Mouse (Mus musculus) heart, embryonic 10.5 days (tissue): ENCODE data around the gene Vash2. TPM values are rescaled to one million over a fixed set of nuclear protein-coding genes. Genes with fewer than 3 reads are reported as not detected.
"Not testable (repeated sequence)": the region's sequence is repeated elsewhere in the genome, so short reads cannot be mapped to it uniquely, and the experiment has no call there.

Experiments
- DNase-seq: peaks from one replicate; pipeline ENCODE4 v3.0.0-alpha.2; 2017; ENCODE audit warnings: low spot score
- H3K27ac ChIP-seq: fragments of 300-500 bp; sonication (generic); 2 replicates; pipeline ENCODE4 v1.5.1; 2016; ENCODE audit warnings: mild to moderate bottlenecking
- H3K27me3 ChIP-seq: fragments of 300-500 bp; sonication (generic); 2 replicates; pipeline ENCODE4 v1.6.1; 2016; ENCODE audit warnings: mild to moderate bottlenecking; ENCODE audit not compliant: poor library complexity, insufficient read depth, severe bottlenecking
- H3K36me3 ChIP-seq: fragments of 300-500 bp; sonication (generic); 2 replicates; pipeline ENCODE4 v1.6.1; 2016; ENCODE audit warnings: mild to moderate bottlenecking, moderate library complexity
- H3K4me1 ChIP-seq: fragments of 300-500 bp; sonication (generic); 2 replicates; pipeline ENCODE4 v1.6.1; 2016; ENCODE audit warnings: mild to moderate bottlenecking
- H3K4me3 ChIP-seq: fragments of 300-500 bp; sonication (generic); 2 replicates; pipeline ENCODE4 v1.5.1; 2016; ENCODE audit warnings: mild to moderate bottlenecking, moderate library complexity
- H3K9me3 ChIP-seq: fragments of 300-500 bp; sonication (generic); 2 replicates; pipeline ENCODE4 v1.6.1; 2016; ENCODE audit warnings: mild to moderate bottlenecking, moderate library complexity
- WGBS: fragments of 180-500 bp; shearing (Covaris S2); methylation state at CpG from one replicate; pipeline ENCODE4 v1.1.7; 2016; 5-methylcytosine and 5-hydroxymethylcytosine counted together
- polyA plus RNA-seq: library from polyadenylated mRNA; unstranded; fragments of >200 nt; fragmentation: Nextera tagmentation; extraction: Ambion mirVana; gene quantifications from 2 replicates; pipeline ENCODE4 v1.2.1, GENCODE M21; 2016

Vash2 gene
- polyA plus RNA-seq, 1 experiment from 2014 or later, result 56.7 TPM

DNA sequence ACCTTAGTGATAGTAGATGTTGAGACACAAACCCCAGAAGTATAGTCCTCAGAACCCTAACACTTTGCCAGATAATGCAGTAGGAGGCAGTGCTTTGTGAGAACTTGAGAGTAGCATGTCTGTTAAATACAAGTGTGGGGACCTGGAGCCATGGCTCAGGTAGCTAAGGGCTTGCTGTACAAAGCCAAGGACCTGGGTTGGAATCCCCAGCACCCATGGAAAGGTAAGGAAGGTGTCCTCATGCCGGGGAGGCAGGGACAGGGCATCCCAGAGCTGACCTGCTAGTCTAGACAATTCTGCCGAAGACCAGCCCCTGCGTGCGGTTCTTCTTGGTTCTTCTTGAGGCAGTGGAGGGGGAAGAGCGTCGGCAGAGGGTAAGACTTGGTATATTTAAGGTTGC, 48.9 kb downstream of the Vash2 start:
- Histone ChIP-seq H3K9me3 (no peaks in the 10 kb centered on the region), H3K27ac (no peak overlapping the region), H3K27me3 (no peaks in the 10 kb centered on the region), H3K36me3 (peaks cover 22% of the 10 kb centered on the region), H3K4me1 (peaks cover 11% of the 10 kb centered on the region; the same call in 1 of the 2 replicates), H3K4me3 (no peak overlapping the region)
- 80% methylated on average over 6 of the region's 6 CpGs for whole genome bisulfite sequencing
- DNase-seq, result no peak

DNA sequence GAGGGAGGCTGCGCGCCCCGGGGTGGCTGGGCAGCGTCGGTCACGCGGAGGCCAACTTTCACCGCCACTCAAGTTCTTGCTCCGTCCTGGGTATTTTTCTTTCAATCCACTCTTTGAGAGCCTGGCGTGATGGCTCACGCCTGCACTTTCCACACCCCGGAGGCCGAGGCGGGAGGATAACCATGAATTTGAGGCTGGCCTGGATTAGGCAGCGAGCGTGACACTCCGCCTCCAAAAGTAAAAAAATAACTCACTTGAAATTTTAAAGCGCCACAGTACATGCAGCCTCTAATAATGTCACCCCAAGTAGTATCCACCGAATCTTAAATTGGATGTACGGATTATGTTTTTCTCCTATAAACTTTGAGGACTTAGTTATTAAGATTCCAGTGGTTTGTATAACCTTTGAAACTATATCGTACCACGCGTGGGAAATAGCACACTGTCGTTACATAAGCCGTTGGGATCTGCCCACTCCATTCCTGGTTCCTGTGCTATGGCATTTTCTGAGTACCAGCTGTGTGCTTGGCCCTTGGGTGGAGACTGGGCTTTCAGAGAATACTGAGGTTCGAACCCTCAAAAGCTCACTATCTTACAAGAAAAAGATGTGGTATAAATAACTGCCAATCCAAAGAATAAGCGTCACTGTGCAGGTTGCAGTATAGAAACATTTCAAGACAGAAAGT, 49.9 kb downstream of the Vash2 start:
- WGBS, result 9% methylated on average over 27 of the region's 27 CpGs

DNA sequence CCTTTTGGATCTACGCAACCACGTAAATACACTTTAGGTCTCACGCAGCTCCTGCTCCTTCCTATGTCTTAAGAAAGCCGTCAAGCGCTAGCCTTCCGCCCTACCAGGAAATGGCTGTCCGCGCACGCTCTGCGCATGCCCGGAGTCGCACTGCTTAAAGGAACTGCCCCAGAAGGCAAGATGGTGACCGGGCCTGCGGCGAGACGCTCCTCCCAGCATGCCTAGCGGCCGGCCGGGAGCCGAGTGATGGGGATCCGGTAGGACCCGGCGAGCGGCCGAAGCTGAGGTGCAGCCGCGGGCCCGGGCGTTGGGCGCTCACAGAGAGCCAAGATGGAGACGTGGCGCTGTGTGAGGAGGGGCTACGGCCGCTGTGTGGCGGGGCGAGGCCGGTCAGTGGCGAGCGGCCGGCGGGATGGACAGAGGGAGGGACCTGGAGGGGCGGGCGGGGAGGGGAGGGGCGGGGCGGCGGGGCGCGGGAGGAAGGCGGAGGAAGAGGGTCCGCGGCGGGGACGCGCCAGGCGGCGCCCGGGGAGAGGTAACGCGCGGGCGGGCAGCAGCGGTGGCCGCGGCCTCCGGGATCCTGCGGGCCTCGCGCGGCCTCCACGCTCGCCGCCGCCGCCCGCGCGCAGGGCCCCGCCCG, 50.6 kb downstream of the Vash2 start:
- Histone ChIP-seq H3K4me3 (peak overlapping the region; percentile 76), H3K36me3 (peaks cover 7% of the 10 kb centered on the region), H3K27ac (peak overlapping the region; percentile 98), H3K4me1 (peaks cover 11% of the 10 kb centered on the region; the same call in 1 of the 2 replicates), H3K27me3 (no peaks in the 10 kb centered on the region), H3K9me3 (no peaks in the 10 kb centered on the region)
- WGBS, result 0% methylated on average over 68 of the region's 79 CpGs
- peak; percentile 98 for DNase-seq

More for the DNA sequence above, 49.9 kb downstream of the Vash2 start:
- DNase-seq, result no peak
- H3K36me3 ChIP-seq, result peaks cover 13% of the 10 kb centered on the region
- peaks cover 11% of the 10 kb centered on the region; the same call in 1 of the 2 replicates for H3K4me1 ChIP-seq
- no peaks in the 10 kb centered on the region for H3K9me3 ChIP-seq
- no peaks in the 10 kb centered on the region for H3K27me3 ChIP-seq
- H3K27ac ChIP-seq, result peak overlapping the region; percentile 98
- peak overlapping the region; percentile 76 for H3K4me3 ChIP-seq

DNA sequence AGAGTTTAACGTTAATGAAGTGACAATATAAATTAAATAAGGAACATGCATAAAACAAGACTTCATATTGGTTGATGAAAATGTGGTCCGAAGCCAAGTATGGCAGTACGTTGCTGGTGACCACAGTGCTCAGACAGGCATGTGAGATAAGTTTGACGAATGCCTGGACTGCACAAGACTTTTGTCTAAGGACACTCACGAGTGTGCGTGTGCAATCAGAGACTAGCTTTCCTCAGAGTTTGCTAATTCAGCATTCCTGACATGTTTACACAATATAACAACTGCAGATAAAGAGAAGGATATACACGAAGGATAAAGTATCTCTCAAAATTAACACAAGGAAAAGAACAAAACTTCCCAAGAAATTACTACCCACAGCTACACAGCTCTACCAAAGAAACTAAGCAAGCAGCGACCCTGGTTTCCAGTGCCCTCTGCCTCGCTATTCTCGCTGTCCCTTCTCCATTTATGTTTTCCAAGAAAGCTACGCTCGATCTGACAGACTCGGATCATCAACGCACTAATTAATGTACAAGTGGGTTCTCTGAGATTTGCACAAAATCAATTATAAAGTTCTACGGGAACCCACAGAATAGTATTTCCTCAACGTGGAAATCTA, 51.2 kb downstream of the Vash2 start:
- 11% methylated on average over 16 of the region's 16 CpGs for WGBS
- Histone ChIP-seq H3K9me3 (no peaks in the 10 kb centered on the region), H3K4me1 (peaks cover 11% of the 10 kb centered on the region; the same call in 1 of the 2 replicates), H3K27me3 (no peaks in the 10 kb centered on the region), H3K36me3 (peaks cover 3% of the 10 kb centered on the region), H3K27ac (peak overlapping the region; percentile 98), H3K4me3 (peak overlapping the region; percentile 76)
- DNase-seq, result no peak

DNA sequence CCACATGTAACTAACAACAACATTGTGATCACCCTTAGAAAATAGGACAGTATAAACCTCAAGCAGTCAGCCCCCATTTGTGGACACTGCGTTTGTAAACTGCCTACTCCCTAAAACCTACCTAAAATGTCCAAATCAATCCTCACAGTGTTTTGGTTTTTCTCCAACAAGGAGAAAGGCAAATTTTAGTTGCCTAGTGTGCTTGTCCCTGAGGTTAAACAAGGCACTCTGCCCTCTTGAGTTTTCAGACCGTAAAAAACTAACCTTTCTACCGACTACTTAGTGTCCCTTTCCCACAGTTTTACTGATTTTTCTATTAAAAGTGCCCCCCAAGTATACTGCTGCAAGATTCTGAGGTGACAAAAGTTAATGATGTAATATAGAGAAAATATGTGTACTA, 51.8 kb downstream of the Vash2 start:
- DNase-seq, result no peak
- H3K9me3 ChIP-seq, result no peaks in the 10 kb centered on the region
- H3K4me3 ChIP-seq, result peak overlapping the region; percentile 76; the same call in 1 of the 2 replicates
- H3K36me3 ChIP-seq, result no peaks in the 10 kb centered on the region
- H3K27ac ChIP-seq, result no peak overlapping the region
- no peaks in the 10 kb centered on the region for H3K27me3 ChIP-seq
- 92% methylated on average over 3 of the region's 3 CpGs for WGBS
- peaks cover 11% of the 10 kb centered on the region; the same call in 1 of the 2 replicates for H3K4me1 ChIP-seq

DNA sequence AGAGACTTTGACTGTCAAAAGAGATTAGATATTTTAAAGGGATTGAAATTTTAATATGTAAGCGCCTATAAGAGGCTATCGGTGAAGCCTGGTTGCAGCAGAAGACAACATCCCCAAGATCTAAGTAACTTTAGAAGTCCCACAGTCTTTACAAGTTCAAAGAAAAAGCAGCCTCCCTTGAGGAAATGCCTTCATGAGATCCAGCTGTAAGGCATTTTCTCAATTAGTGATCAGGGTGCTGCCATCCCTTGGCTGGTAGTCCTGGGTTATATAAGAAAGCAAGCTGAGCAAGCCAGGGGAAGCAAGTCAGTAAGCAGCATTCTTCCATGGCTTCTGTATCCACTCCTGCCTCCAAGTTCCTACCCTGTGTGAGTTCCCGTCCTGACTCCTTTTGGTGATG, 54.3 kb downstream of the Vash2 start, which contains the start of gene Angel2:
Angel2 (plus strand) TSS at position 301 of the 400 bp plus-strand sequence.
- H3K36me3 ChIP-seq, H3K27me3 ChIP-seq, H3K27ac ChIP-seq, H3K9me3 ChIP-seq, DNase-seq, H3K4me3 ChIP-seq: not testable (repeated sequence)
- H3K4me1 ChIP-seq, result peaks cover 11% of the 10 kb centered on the region; the same call in 1 of the 2 replicates
- 78% methylated on average over 3 of the region's 3 CpGs for WGBS

DNA sequence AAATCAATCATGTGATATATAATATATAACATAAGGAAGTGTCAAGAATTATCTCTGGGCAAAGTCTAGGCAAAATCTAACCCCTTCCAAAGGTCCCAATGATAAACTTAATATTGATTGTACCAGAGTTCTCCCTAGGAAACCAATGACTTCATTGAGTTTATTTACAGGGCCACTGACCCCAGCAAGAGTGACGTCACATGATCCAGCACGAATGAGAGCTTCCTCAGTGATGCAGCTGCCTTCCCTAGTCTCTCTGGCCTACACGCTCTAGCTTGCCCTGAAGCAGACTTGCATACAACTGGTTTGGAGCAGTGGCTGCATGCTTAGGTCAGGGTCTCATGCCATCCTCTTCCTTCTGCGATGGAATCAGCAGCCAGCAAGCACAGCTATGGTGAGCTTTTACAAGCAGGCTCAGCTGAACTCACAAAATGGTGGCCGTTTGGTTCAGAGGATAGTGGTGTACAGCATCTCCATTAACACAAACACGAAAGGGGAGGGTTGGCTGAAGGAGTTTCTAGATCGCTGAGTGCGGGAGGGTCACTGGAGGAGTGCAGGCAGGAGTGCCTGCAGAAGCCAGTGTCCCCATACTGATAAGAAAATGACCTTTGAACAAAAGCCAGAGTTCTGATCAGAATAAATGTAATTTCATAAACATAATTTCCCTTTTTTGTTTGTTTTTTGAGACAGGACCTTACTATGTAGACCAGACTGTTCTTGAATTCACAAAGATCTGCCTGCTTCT, 59.2 kb downstream of the Vash2 start:
- Histone ChIP-seq H3K36me3 (no peaks in the 10 kb centered on the region), H3K4me1 (0 out of 2 replicates have a peak, but pooled peaks cover 5% of the 10 kb centered on the region), H3K4me3 (no peak overlapping the region), H3K9me3 (no peaks in the 10 kb centered on the region), H3K27me3 (no peaks in the 10 kb centered on the region), H3K27ac (no peak overlapping the region)
- DNase-seq, result no peak
- 73% methylated on average over 8 of the region's 8 CpGs for WGBS

DNA sequence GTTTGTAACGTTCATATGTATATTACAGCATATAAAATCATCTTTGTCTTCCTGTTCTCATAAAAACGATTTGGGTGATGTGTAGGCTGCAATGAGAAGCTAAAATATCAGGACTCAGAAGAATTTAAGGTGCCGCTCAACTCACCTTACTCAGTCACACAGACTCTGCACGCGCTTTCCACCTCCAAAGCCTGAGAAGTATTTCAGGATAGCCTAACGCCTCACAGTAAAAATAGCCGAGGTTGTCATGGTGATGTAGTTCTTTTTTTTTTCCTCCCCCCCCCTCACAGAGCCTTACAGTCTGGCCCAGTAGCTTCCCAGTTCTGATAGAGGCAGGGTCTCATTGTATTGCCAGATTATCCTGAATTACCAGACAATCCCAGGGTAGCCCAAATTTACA, 60.2 kb downstream of the Vash2 start:
- Histone ChIP-seq H3K9me3 (no peaks in the 10 kb centered on the region), H3K4me3 (no peak overlapping the region), H3K4me1 (0 out of 2 replicates have a peak, but pooled peaks cover 5% of the 10 kb centered on the region), H3K36me3 (no peaks in the 10 kb centered on the region), H3K27me3 (no peaks in the 10 kb centered on the region), H3K27ac (no peak overlapping the region)
- 52% methylated on average over 7 of the region's 7 CpGs for WGBS
- DNase-seq, result no peak

DNA sequence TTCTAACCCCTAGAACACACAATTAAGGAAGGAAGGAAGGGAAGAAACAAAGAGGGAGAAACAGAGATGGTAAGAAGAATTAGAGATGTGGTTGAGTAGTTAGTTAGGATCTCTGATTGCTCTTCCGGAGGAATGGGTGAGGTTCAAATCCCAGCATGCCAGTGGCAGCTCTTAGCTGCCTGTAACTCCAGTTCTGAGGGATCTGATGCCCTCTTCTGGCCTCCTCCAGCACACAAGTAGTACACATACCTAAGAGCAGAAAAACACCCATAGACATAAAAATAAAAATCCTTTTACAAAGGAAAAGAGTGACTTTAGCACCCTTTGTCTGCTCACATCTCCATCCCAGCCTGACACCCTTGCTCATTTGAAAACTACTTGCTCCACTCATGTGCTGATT, 66.5 kb downstream of the Vash2 start:
- Histone ChIP-seq H3K4me1 (peaks cover 12% of the 10 kb centered on the region; the same call in 1 of the 2 replicates), H3K27ac (no peak overlapping the region), H3K36me3 (no peaks in the 10 kb centered on the region), H3K27me3 (no peaks in the 10 kb centered on the region), H3K4me3 (peak overlapping the region; percentile 78), H3K9me3 (no peaks in the 10 kb centered on the region)
- 40% methylated on average over 1 of the region's 1 CpGs for WGBS
- no peak for DNase-seq

DNA sequence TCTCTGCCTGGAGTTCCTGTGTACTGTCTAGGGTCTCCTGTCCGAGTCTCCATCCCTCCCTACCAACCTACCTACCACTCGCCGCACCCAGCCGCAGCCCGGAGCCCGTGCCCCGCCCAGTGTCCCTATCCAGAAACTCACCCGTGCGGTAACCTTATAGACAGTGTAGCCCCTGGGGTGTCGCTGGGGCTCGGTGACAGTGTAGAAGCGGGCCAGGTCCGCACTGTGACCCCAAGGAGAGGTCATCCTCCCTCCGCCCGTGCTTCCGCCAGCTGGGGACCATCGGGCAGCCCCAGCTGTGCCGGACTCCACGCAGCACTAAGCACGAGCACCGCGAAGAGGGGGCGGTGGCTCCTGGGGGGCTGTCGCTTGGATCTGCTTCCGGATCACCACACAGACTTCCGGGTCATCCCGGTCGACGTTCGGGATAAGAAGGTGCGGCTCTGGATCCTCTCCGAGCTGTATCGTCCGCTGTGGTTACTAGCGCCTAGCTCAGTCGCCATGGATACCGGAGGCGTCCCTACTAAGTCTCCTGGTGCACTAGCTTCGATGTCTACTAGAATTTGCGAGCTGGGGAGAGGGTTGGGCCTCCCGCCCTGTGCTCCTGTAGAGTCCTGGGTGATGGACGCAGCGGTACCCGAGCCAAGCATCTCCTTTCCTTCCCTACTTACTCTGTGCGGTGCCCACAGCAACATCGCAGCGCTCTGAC, 67.5 kb downstream of the Vash2 start, which contains the start of gene Rps6kc1:
Rps6kc1 (minus strand) TSS at position 356 of the 709 bp plus-strand sequence.
- H3K36me3 ChIP-seq, result no peaks in the 10 kb centered on the region
- peak within 1 kb of the TSS; percentile 78 for H3K4me3 ChIP-seq
- WGBS, result under 1% methylated on average over 47 of the region's 47 CpGs
- no peaks in the 10 kb centered on the region for H3K9me3 ChIP-seq
- peak; percentile 93 for DNase-seq
- H3K4me1 ChIP-seq, result peaks cover 12% of the 10 kb centered on the region; the same call in 1 of the 2 replicates
- H3K27ac ChIP-seq, result peak within 1 kb of the TSS; percentile 90
- H3K27me3 ChIP-seq, result no peaks in the 10 kb centered on the region

DNA sequence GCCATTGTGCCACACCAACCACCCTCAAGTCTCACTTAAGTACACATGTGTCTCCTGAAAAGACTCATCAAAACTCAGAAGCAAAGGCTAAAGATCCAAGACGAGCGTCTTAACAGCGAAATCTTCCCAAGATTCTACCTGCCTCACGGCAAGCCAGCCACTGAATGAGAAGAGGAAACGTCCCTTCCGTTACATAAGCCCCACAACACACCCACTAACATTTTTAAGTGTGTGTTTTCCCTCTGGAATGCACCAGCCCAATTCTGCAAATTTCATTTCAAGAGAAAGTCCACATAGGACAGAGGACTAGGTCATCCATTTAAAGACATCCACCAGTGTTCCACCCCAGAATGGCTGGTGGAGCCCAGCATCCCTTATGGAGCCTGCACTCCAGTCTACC, 68.3 kb downstream of the Vash2 start:
- H3K9me3 ChIP-seq, result no peaks in the 10 kb centered on the region
- peak overlapping the region; percentile 90; the same call in 1 of the 2 replicates for H3K27ac ChIP-seq

DNA sequence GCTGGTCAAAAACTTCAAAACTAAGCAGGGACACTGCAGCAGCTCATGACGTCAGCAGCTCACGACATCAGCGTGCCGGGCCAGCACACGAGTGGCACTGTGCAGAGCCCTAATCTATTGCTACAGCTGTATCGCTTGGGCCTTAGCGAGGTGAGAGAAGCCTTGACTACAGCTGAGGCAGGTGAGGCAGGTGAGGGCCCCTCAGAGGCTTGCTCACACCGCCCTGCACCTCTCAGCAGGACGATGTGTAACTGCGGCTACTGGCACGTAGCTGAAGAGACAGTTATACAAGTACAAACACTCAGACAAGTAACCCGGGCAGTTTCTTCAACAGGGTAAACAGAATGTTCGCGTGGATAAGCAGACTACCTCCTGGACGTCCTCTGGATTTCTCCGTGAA, 74.4 kb downstream of the Vash2 start:
- peaks cover 15% of the 10 kb centered on the region for H3K36me3 ChIP-seq
- DNase-seq, result no peak
- H3K4me1 ChIP-seq, result no peaks in the 10 kb centered on the region
- H3K4me3 ChIP-seq, result no peak overlapping the region
- H3K27me3 ChIP-seq, result no peaks in the 10 kb centered on the region
- H3K27ac ChIP-seq, result no peak overlapping the region
- no peaks in the 10 kb centered on the region for H3K9me3 ChIP-seq
- 91% methylated on average over 16 of the region's 16 CpGs for WGBS

More for the DNA sequence above, 68.3 kb downstream of the Vash2 start:
- H3K4me3 ChIP-seq, result peak overlapping the region; percentile 78
- no peaks in the 10 kb centered on the region for H3K36me3 ChIP-seq
- no peaks in the 10 kb centered on the region for H3K27me3 ChIP-seq
- DNase-seq, result no peak
- 68% methylated on average over 6 of the region's 6 CpGs for WGBS
- peaks cover 12% of the 10 kb centered on the region; the same call in 1 of the 2 replicates for H3K4me1 ChIP-seq
